Mouse (Mus musculus) Patski (cell line): ENCODE data around the gene Scfd2. TPM values are rescaled to one million over a fixed set of nuclear protein-coding genes. Genes with fewer than 3 reads are reported as not detected.

Source experiments
- ATAC-seq: fragments of 100-300 bp; one replicate; pipeline ENCODE4 v1.8.0; 2021
- CTCF ChIA-PET: fragments of 350-600 bp; sonication (Branson Sonifier 250); formaldehyde crosslinking; loops from one replicate; lab custom pipeline; 2022; ENCODE audit warnings: inconsistent platforms; lab: Charles Lee
- POLR2A ChIA-PET: fragments of 350-600 bp; sonication (Branson Sonifier 250); formaldehyde crosslinking; loops from one replicate; lab custom pipeline; 2022; ENCODE audit warnings: antibody characterized with exemption, inconsistent platforms; lab: Charles Lee
- DNase-seq: peaks from one replicate; pipeline ENCODE4 v3.0.0-alpha.2; 2011; ENCODE audit warnings: low read depth, low spot score
- H3K27me3 ChIP-seq: fragments of 371-371 bp; one replicate; pipeline ENCODE4 v1.5.1; 2021
- CTCF ChIP-seq: fragments of 100-300 bp; IDR thresholded peaks from one replicate; pipeline ENCODE4 v1.5.1; 2021
- in situ Hi-C: fragments of 300-500 bp; cut with MboI; formaldehyde crosslinking; loops from 3 replicates; pipeline ENCODE4 v1.11.1; 2018; ENCODE audit warnings: low pct_unique_long_range_greater_than_20kb, mixed read lengths
- polyA plus RNA-seq: library from polyadenylated mRNA; unstranded; gene quantifications from one replicate; pipeline ENCODE4 v1.2.3, GENCODE M21; 2021

Scfd2 gene
- polyA plus RNA-seq, 1 experiment from 2014 or later = 8.6 TPM

- POLR2A ChIA-PET = interaction anchor here (1.7 kb wide), 1 partner anchor 14 kb away, joined by 5 read pairs; no protein-coding TSS in a partner anchor
- in situ Hi-C loops = no loop called here
- no peaks in the 10 kb centered on the region for H3K27me3 ChIP-seq
- CTCF ChIA-PET = interaction anchor here (0.8 to 1.1 kb wide), 3 partner anchors 10 to 28 kb away, joined by 3 to 5 read pairs (median 4); no protein-coding TSS in a partner anchor
- ATAC-seq = no peak
- no peak for TF ChIP-seq CTCF
- DNase-seq = no peak
These were observed 287.0 kb downstream of the Scfd2 start for GRCm38 (mm10) chr5:74244406-74245019.

GRCm38 (mm10) chr5:74242654-74243053 is 288.9 kb downstream of the Scfd2 start:
- in situ Hi-C loops = no loop called here
- ChIA-PET POLR2A (interaction anchor here (1.7 kb wide), 1 partner anchor 12 kb away, joined by 5 read pairs; no protein-coding TSS in a partner anchor), CTCF (interaction anchor here (1.4 to 1.6 kb wide), 3 partner anchors 8 to 17 kb away, joined by 3 to 7 read pairs (median 4); no protein-coding TSS in a partner anchor)
- no peaks in the 10 kb centered on the region for H3K27me3 ChIP-seq
- no peak for ATAC-seq
- TF ChIP-seq CTCF = no peak
- DNase-seq = no peak

- no peak for DNase-seq
- in situ Hi-C loops = no loop called here
- no peak for TF ChIP-seq CTCF
These were observed 290.5 kb downstream of the Scfd2 start for GRCm38 (mm10) chr5:74240926-74241680.

GRCm38 (mm10) chr5:74240298-74240697 is 291.3 kb downstream of the Scfd2 start:
- in situ Hi-C loops = no loop called here
- no peaks in the 10 kb centered on the region for H3K27me3 ChIP-seq
- TF ChIP-seq CTCF = no peak
- DNase-seq (no peak), ATAC-seq (no peak)
- ChIA-PET CTCF (interaction anchor here (1.1 to 1.5 kb wide), 6 partner anchors 11 to 38 kb away, joined by 3 to 4 read pairs (median 3); no protein-coding TSS in a partner anchor), POLR2A (no interaction called here)

More at GRCm38 (mm10) chr5:74240926-74241680, 290.5 kb downstream of the Scfd2 start:
- no peaks in the 10 kb centered on the region for H3K27me3 ChIP-seq
- POLR2A ChIA-PET = no interaction called here
- ATAC-seq = no peak
- CTCF ChIA-PET = interaction anchor here (0.9 to 1.5 kb wide), 5 partner anchors 11 to 37 kb away, joined by 3 to 7 read pairs (median 3); no protein-coding TSS in a partner anchor

- no peak for TF ChIP-seq CTCF
- H3K27me3 ChIP-seq = no peaks in the 10 kb centered on the region
- DNase-seq = no peak
- ChIA-PET CTCF (interaction anchor here (1.1 to 1.5 kb wide), 5 partner anchors 10 to 39 kb away, joined by 3 to 4 read pairs (median 3); no protein-coding TSS in a partner anchor), POLR2A (interaction anchor here (1.3 kb wide), 1 partner anchor 13 kb away, joined by 4 read pairs; no protein-coding TSS in a partner anchor)
- no peak for ATAC-seq
- in situ Hi-C loops = no loop called here
These were observed 292.2 kb downstream of the Scfd2 start for GRCm38 (mm10) chr5:74239369-74239768.

GRCm38 (mm10) chr5:74233808-74234207 is 297.8 kb downstream of the Scfd2 start:
- ChIA-PET POLR2A (no interaction called here), CTCF (interaction anchor here (1.5 to 2.5 kb wide), 2 partner anchors 11 to 44 kb away, joined by 3 to 5 read pairs; no protein-coding TSS in a partner anchor)
- no peak for ATAC-seq
- in situ Hi-C loops = no loop called here
- H3K27me3 ChIP-seq = no peaks in the 10 kb centered on the region
- no peak for DNase-seq
- TF ChIP-seq CTCF = no peak

GRCm38 (mm10) chr5:74230525-74230924 is 301.0 kb downstream of the Scfd2 start:
- ChIA-PET CTCF (interaction anchor here (1.3 kb wide), 1 partner anchor 86 kb away, joined by 3 read pairs; no protein-coding TSS in a partner anchor), POLR2A (interaction anchor here (1.3 kb wide), 1 partner anchor 13 kb away, joined by 5 read pairs; no protein-coding TSS in a partner anchor)
- TF ChIP-seq CTCF = no peak
- in situ Hi-C loops = no loop called here
- no peak for DNase-seq
- H3K27me3 ChIP-seq = no peaks in the 10 kb centered on the region
- no peak for ATAC-seq

- POLR2A ChIA-PET = interaction anchor here (1.3 kb wide), 1 partner anchor 14 kb away, joined by 5 read pairs; no protein-coding TSS in a partner anchor
- no peak for TF ChIP-seq CTCF
- CTCF ChIA-PET = interaction anchor here (1.2 to 1.3 kb wide), 2 partner anchors 10 to 86 kb away, joined by 3 read pairs; no protein-coding TSS in a partner anchor
- no peak for ATAC-seq
- no peak for DNase-seq
- no peaks in the 10 kb centered on the region for H3K27me3 ChIP-seq
- in situ Hi-C loops = no loop called here
These were observed 301.7 kb downstream of the Scfd2 start for GRCm38 (mm10) chr5:74229775-74230413.

GRCm38 (mm10) chr5:74228938-74229337 is 302.6 kb downstream of the Scfd2 start:
- ChIA-PET POLR2A (no interaction called here), CTCF (interaction anchor here (1.2 kb wide), 1 partner anchor 11 kb away, joined by 3 read pairs; no protein-coding TSS in a partner anchor)
- no peak for DNase-seq
- no peak for TF ChIP-seq CTCF
- ATAC-seq = no peak
- H3K27me3 ChIP-seq = no peaks in the 10 kb centered on the region
- in situ Hi-C loops = no loop called here

GRCm38 (mm10) chr5:74227352-74227751 is 304.2 kb downstream of the Scfd2 start:
- POLR2A ChIA-PET = no interaction called here

More at GRCm38 (mm10) chr5:74227352-74227751, 304.2 kb downstream of the Scfd2 start:
- no peak for TF ChIP-seq CTCF
- ATAC-seq (no peak), DNase-seq (no peak)
- CTCF ChIA-PET = no interaction called here
- in situ Hi-C loops = no loop called here
- H3K27me3 ChIP-seq = no peaks in the 10 kb centered on the region
